Mouse (Mus musculus) testis, adult 2 months (tissue): ENCODE results near the gene Prss30. TPM values are rescaled to one million over a fixed set of nuclear protein-coding genes. Genes with fewer than 3 reads are reported as not detected.

Experiments
- H3K27ac ChIP-seq: fragments of 200-500 bp; 2 replicates; pipeline ENCODE4 v1.5.1; 2012; ENCODE audit warnings: low read depth, low read length; ENCODE audit not compliant: control insufficient read depth, insufficient read depth
- H3K27me3 ChIP-seq: fragments of 200-500 bp; 2 replicates; pipeline ENCODE4 v1.6.1; 2012; ENCODE audit warnings: mild to moderate bottlenecking, low read length, moderate library complexity; ENCODE audit not compliant: control insufficient read depth, insufficient read depth
- H3K36me3 ChIP-seq: fragments of 200-500 bp; 2 replicates; pipeline ENCODE4 v1.6.1; 2012; ENCODE audit warnings: mild to moderate bottlenecking, low read length; ENCODE audit not compliant: control insufficient read depth, insufficient read depth
- H3K4me1 ChIP-seq: fragments of 200-500 bp; 2 replicates; pipeline ENCODE4 v1.6.1; 2012; ENCODE audit warnings: low read length; ENCODE audit not compliant: control insufficient read depth, insufficient read depth
- H3K4me3 ChIP-seq: fragments of 200-500 bp; 2 replicates; pipeline ENCODE4 v1.5.1; 2012; ENCODE audit warnings: low read depth, mild to moderate bottlenecking, low read length, moderate library complexity, mixed read lengths; ENCODE audit not compliant: control insufficient read depth
- CTCF ChIP-seq: fragments of 200-500 bp; IDR thresholded peaks from 2 replicates; pipeline ENCODE4 v1.5.1; 2012; ENCODE audit warnings: low read depth, mild to moderate bottlenecking, inconsistent platforms, low read length, moderate library complexity; ENCODE audit not compliant: control insufficient read depth, insufficient read depth, insufficient replicate concordance
- POLR2A ChIP-seq: fragments of 200-500 bp; IDR thresholded peaks from 2 replicates; pipeline ENCODE4 v1.6.1; 2012; ENCODE audit warnings: low read depth, mild to moderate bottlenecking, inconsistent platforms, low read length, moderate library complexity; ENCODE audit not compliant: control insufficient read depth
- polyA plus RNA-seq: library from polyadenylated mRNA; depleted of rRNA; stranded (reverse); fragments of >200 nt; gene quantifications from 2 replicates; pipeline ENCODE4 v1.2.3, GENCODE M21; 2012

Prss30 gene
- polyA plus RNA-seq, 1 experiment, result not detected

DNA sequence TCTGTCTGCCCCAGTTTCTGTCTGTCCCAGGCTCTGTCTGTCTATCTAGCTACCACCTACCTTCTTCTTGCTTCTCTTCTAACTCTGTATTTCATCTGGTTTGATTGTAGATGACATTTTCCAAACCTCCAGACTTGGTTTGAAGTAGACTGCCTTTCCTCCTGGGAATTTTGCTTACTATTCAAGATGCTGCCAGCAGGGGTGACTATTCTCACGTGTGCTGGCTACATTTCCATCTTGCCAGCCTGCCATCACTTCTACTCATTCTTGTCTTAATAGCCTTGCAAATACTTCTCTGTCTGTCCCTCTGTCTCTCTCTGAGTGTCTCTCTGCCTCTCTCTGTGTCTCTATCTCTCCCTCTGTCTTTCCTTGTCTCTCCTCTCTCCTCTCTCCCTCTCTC is 15.1 kb upstream of the Prss30 start:
- no peak overlapping the region for H3K4me3 ChIP-seq
- peaks cover 2% of the 10 kb centered on the region for H3K4me1 ChIP-seq
- H3K36me3 ChIP-seq, result no peaks in the 10 kb centered on the region
- H3K27me3 ChIP-seq, result no peaks in the 10 kb centered on the region
- H3K27ac ChIP-seq, result no peak overlapping the region
- TF ChIP-seq CTCF, result no peak
- TF ChIP-seq POLR2A, result no peak

DNA sequence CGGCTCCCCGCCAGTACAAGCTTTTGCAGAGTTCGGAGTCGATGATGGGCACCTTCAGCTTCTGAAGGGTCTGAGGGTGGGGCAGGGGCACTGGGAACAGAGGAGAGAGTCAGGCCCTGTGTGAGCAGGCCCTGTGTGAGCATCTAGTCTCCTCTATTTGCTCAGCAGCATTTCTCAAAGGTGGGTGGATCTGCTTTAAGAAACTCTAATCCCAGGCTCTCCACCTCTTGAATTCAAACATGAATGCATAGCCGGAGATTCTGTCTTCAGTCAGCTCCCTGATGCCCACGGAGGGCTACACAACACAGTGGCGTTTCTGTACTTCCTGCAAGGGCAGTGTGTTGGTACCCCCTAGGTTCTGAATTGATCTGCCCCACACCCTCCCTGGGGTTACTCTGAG is 14.3 kb upstream of the Prss30 start:
- no peaks in the 10 kb centered on the region for H3K36me3 ChIP-seq
- no peak for TF ChIP-seq CTCF
- TF ChIP-seq POLR2A, result no peak
- peaks cover 2% of the 10 kb centered on the region for H3K4me1 ChIP-seq
- H3K4me3 ChIP-seq, result no peak overlapping the region
- H3K27ac ChIP-seq, result no peak overlapping the region
- no peaks in the 10 kb centered on the region for H3K27me3 ChIP-seq

DNA sequence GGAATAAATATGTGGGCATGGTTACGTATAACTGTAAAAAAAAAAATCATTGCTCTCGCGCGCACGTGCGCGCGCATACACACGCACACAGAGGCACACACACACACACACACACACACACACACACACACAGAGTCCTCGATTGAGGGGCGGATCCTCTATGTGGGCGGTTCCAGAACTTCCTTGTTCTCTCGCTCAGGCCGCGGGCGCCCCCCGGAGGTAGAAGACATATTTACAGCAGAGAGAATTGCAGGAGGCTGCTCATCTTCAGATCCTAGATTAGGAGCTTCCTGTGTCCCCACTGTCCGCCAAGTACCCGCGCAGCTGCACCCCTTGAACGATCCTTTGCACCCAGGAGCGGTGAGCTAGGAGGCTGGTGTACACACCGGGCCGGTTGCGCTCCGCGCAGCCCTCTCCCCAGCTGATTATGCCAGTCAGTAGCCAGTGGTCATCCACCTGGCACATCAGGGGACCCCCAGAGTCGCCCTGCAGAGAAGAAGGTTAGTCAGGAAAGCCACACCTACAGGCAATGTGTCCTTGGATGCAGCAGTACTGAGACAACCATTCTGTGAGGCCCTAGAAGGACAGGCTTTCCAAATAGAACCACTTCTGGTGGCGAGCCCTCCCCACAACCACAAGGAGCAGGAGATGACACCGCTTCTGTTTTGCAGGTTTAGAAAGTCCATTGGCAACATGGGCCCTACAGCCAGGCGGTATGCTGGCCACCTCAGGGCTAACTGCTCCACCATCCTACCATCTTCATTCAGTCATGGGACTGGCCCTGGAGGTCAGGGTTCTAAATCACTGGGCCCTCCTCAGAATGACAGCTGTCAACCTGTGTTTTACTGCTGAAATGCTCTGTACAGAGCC is 13.4 kb upstream of the Prss30 start:
- Histone ChIP-seq H3K4me3 (no peak overlapping the region), H3K4me1 (peaks cover 2% of the 10 kb centered on the region), H3K27me3 (no peaks in the 10 kb centered on the region), H3K36me3 (no peaks in the 10 kb centered on the region), H3K27ac (no peak overlapping the region)
- TF ChIP-seq POLR2A (no peak), CTCF (peak; percentile 61; the same call in 1 of the 2 replicates)

DNA sequence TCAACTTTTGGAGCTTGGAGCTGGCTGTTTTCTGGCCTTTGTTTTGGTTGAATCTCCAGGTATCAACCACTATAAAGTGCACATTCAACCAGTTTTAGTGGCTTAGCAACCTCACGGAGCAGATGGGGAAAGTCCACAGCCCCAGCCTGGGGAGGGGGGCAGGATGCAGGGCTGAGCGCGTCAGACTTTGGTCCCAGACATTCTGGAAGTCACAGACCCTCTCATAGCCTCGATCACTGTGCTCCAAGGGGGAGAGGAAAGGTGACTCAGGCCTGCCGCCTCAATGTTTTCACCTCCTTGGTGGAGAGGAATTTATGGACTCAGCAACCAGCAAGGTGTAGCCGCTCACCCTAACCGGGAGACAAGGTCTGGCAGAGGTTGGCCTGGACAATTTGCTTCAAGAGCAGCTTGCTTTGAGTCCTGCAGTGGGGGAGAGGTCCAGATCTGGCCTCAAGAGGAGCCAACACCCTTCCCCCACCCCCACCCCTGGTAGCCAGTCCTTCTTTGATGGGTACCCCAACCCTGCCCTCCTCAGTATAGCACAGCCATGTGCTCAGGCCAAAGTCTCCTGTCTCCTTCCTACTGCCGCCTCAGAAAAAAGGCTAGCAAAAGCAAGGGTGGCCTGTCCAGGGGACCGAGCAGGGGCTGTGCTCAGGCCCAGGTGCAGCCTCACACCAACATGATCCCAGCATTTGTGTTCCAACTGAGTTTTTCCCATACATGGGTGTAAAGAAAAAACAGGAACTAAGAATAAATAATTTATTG is 12.6 kb upstream of the Prss30 start:
- Histone ChIP-seq H3K27ac (no peak overlapping the region), H3K4me3 (no peak overlapping the region), H3K27me3 (no peaks in the 10 kb centered on the region), H3K36me3 (no peaks in the 10 kb centered on the region), H3K4me1 (peaks cover 2% of the 10 kb centered on the region)
- TF ChIP-seq CTCF, result no peak
- no peak for TF ChIP-seq POLR2A

DNA sequence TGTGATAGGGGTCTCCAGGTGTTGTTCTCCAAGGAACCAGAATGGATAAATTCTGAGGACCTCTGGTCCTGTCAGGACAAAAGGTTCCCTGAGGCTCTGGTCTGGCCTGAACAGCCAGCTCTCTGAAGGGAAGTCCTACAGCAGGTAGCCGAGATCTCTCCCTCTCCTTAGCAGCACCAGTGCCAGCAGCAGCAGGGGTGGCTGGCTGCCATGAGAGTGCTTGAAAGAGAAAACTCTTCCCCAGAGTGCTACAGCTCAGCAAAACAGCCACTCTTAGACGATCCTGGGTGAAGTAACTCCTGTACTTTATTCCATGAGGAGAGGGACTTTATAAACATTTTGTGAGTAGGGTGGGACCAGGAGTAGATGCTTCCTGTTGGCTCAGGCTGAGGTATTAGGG is 9.4 kb upstream of the Prss30 start:
- Histone ChIP-seq H3K27ac (no peak overlapping the region), H3K4me1 (peaks cover 2% of the 10 kb centered on the region), H3K27me3 (no peaks in the 10 kb centered on the region), H3K36me3 (no peaks in the 10 kb centered on the region), H3K4me3 (no peak overlapping the region)
- TF ChIP-seq CTCF, result no peak
- TF ChIP-seq POLR2A, result no peak

DNA sequence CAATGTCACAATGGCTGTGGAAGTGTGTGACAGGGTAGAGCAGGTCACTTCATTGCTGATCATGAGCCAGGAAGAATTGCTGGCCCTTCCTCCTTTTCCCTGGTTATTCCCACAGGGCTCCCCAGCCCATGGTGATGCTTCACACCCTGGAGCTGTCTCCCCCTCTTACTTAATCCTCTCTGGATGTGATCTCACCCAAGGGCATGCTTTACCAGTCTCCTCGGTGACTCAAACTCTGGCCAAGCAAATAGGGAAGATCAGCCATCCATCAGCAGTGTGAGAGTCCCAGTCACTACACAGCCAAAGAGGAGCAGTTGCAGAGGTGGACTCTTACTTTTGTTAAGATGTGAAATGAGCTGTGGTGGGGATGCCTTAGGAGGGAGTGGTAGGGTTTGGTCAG is 4.6 kb upstream of the Prss30 start:
- no peaks in the 10 kb centered on the region for H3K27me3 ChIP-seq
- H3K4me3 ChIP-seq, result no peak overlapping the region
- no peaks in the 10 kb centered on the region; the same call in 1 of the 2 replicates for H3K4me1 ChIP-seq
- TF ChIP-seq POLR2A, result no peak
- TF ChIP-seq CTCF, result no peak
- no peak overlapping the region for H3K27ac ChIP-seq
- H3K36me3 ChIP-seq, result no peaks in the 10 kb centered on the region

DNA sequence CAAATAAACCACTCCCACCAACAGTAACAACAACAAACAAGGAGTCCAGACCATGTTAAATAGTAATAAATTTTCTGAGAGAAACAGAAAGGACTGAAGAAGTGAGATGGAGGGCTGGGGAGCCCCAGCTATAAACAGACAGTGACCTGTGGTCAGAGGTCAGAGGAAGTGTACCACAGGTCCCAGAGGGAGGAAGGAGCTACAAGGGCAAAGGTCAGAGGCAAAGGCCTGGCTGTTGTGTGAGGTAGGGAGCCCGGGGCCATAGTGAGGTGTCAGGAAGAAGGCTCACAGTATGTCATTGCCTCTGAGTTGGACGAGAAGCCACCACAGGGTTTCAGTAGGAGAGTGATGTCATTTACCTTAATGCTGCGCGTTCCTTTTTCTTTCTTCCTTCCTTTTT is 2.5 kb upstream of the Prss30 start:
- Histone ChIP-seq H3K27me3 (no peaks in the 10 kb centered on the region), H3K36me3 (no peaks in the 10 kb centered on the region), H3K27ac (no peak overlapping the region), H3K4me3 (no peak overlapping the region), H3K4me1 (no peaks in the 10 kb centered on the region; the same call in 1 of the 2 replicates)
- TF ChIP-seq POLR2A, result no peak
- no peak for TF ChIP-seq CTCF
